Mouse (Mus musculus) heart, postnatal 0 days (tissue): ENCODE measurements around the gene Zfp410. TPM values are rescaled to one million over a fixed set of nuclear protein-coding genes. Genes with fewer than 3 reads are reported as not detected.

Experiments
- ATAC-seq: fragments of 200-750 bp; cut with Nextera tagmentation; 2 replicates; pipeline ENCODE4 v1.8.0; 2017; ENCODE audit warnings: low read depth, moderate number of reproducible peaks, moderate library complexity; ENCODE audit not compliant: insufficient read depth
- DNase-seq: peaks from one replicate; pipeline ENCODE4 v3.0.0-alpha.2; 2016; ENCODE audit warnings: low spot score
- H3K27ac ChIP-seq: fragments of 300-500 bp; sonication (generic); 2 replicates; pipeline ENCODE4 v1.5.1; 2014; ENCODE audit warnings: low read depth, mild to moderate bottlenecking
- H3K27me3 ChIP-seq: fragments of 300-500 bp; sonication (generic); 2 replicates; pipeline ENCODE4 v1.6.1; 2014; ENCODE audit warnings: low read length, mixed read lengths; ENCODE audit not compliant: control insufficient read depth, insufficient read depth
- H3K36me3 ChIP-seq: fragments of 300-500 bp; sonication (generic); replicated peaks from 2 replicates; pipeline ENCODE4 v1.6.1; 2014; ENCODE audit warnings: low read length, mixed read lengths; ENCODE audit not compliant: control insufficient read depth, insufficient read depth
- H3K4me1 ChIP-seq: fragments of 300-500 bp; sonication (generic); 2 replicates; pipeline ENCODE4 v1.6.1; 2014; ENCODE audit warnings: antibody characterized with exemption; ENCODE audit not compliant: control insufficient read depth, insufficient read depth
- H3K4me2 ChIP-seq: fragments of 300-500 bp; sonication (generic); 2 replicates; pipeline ENCODE4 v1.6.1; 2014; ENCODE audit warnings: low read depth, mild to moderate bottlenecking, low read length, moderate library complexity
- H3K4me3 ChIP-seq: fragments of 300-500 bp; sonication (generic); 2 replicates; pipeline ENCODE4 v1.5.1; 2014; ENCODE audit warnings: low read depth, low read length
- H3K9ac ChIP-seq: fragments of 300-500 bp; sonication (generic); replicated peaks from 2 replicates; pipeline ENCODE4 v1.6.1; 2014; ENCODE audit warnings: low read depth, low read length, mixed read lengths
- H3K9me3 ChIP-seq: fragments of 300-500 bp; sonication (generic); replicated peaks from 2 replicates; pipeline ENCODE4 v1.6.1; 2016; ENCODE audit warnings: low read length; ENCODE audit not compliant: control insufficient read depth
- CTCF ChIP-seq: IDR thresholded peaks from 2 replicates; pipeline ENCODE4 v1.5.1; 2016; ENCODE audit warnings: antibody characterized with exemption, control low read depth, low read depth
- EP300 ChIP-seq: IDR thresholded peaks from 2 replicates; pipeline ENCODE4 v1.6.1; 2016; ENCODE audit warnings: antibody characterized with exemption, low read depth
- WGBS: fragments of 180-500 bp; shearing (Covaris S2); extraction: QIAGEN DNeasy Blood & Tissue Kit; methylation state at CpG from one replicate; pipeline ENCODE4 v1.1.7; 2014; 5-methylcytosine and 5-hydroxymethylcytosine counted together
- polyA plus RNA-seq: library from polyadenylated mRNA; unstranded; fragments of >200 nt; fragmentation: Nextera tagmentation; extraction: Ambion mirVana; gene quantifications from 2 replicates; pipeline ENCODE4 v1.2.1, GENCODE M21; 2015
- total RNA-seq: library from RNA; depleted of rRNA; stranded (reverse); fragments of >200 nt; gene quantifications from 2 replicates; pipeline ENCODE4 v1.2.3, GENCODE M21; 2014; ENCODE audit warnings: low replicate concordance; rRNA removed

The Zfp410 gene
- total and polyA plus RNA-seq, 2 experiments from 2014 or later: 36.3 to 37.7 TPM

DNA sequence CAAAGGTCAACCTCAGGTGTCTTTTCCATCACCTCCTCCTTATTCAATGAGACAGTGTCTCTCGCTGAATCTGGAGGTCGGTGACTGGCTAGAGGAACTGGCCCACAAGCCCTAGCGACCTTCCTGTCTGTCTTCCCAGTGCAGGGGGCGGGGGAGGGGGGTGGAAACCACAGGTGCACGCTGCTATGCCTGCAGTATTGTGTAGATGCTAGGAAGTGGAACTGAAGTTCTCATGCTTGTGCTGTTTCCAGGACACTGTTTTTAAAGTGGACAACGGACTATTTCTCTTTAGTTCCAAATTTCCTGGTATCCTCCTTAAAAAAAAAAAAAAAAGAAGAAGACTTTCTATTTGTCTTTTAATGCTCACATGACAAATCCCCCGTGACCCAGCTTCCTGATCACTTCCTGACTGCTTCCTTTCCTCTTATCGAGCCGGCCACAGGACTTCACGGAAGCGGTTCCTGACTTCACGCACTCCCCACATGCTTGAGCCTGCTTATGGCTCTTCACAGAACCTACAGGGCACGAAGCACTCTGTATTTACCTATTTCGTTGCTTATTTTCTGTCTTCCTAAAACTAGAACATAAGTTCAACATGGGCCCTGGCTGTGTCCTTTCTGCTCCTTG lies 72.2 kb downstream of the Zfp410 start:
- TF ChIP-seq EP300 (no peak), CTCF (no peak)
- Histone ChIP-seq H3K4me3 (no peak overlapping the region), H3K27ac (no peak overlapping the region), H3K36me3 (peaks cover 19% of the 10 kb centered on the region), H3K4me1 (peaks cover 33% of the 10 kb centered on the region), H3K4me2 (peak overlapping the region; percentile 18; the same call in 1 of the 2 replicates), H3K27me3 (no peaks in the 10 kb centered on the region), H3K9me3 (no peaks in the 10 kb centered on the region), H3K9ac (no peak overlapping the region)
- no peak for ATAC-seq
- no peak for DNase-seq
- 64% methylated on average over 14 of the region's 14 CpGs for WGBS

DNA sequence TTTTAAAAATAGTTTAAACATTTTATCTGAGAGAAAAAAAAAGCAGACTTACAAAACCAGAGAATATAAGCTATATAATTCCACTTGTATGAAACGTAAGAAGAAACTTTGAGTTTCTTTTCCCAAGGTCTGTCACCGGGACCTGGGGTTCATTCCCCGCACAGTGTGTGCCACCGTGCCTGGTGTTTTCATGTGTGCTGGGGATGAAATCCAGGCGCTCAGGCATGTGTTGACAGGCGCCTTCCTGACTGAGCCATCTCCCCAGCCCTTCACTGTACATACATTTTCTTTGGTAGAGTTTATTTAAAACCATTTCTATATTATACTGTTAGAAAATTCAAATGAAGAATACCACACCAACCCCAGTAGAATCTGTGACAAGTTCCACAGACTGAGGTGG lies 73.7 kb downstream of the Zfp410 start:
- TF ChIP-seq CTCF (no peak), EP300 (peak; percentile 64; the same call in 1 of the 2 replicates)
- H3K4me3 ChIP-seq: no peak overlapping the region
- no peak overlapping the region for H3K9ac ChIP-seq
- no peaks in the 10 kb centered on the region for H3K27me3 ChIP-seq
- ATAC-seq (peak; percentile 89), DNase-seq (peak; percentile 69)
- WGBS: 19% methylated on average over 6 of the region's 6 CpGs
- no peaks in the 10 kb centered on the region for H3K9me3 ChIP-seq
- peaks cover 19% of the 10 kb centered on the region for H3K36me3 ChIP-seq
- H3K4me2 ChIP-seq: no peak overlapping the region
- peak overlapping the region; percentile 62 for H3K27ac ChIP-seq
- peaks cover 20% of the 10 kb centered on the region for H3K4me1 ChIP-seq

DNA sequence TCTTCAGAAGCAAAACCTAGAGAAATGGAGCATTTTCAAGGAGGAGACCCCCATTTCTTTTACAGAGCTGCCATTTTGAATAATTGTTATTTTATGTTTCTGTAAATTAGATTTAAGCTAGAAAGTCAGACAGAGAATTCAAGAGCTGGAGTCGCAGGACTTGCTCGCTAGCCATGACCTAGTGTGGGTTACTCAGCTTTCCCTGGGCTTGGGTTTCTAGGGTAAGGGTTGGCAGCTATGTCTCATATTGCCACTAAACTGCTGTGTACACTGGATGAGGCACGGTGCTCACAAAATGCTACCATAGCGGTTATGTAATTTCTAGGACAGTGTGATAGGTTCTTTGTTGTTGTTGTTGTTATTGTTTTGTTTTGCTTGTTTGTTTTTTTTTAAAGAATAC lies 76.0 kb downstream of the Zfp410 start:
- TF ChIP-seq EP300 (no peak), CTCF (no peak)
- no peak overlapping the region for H3K4me2 ChIP-seq
- no peak overlapping the region for H3K9ac ChIP-seq
- H3K4me1 ChIP-seq: peaks cover 11% of the 10 kb centered on the region
- no peak overlapping the region for H3K4me3 ChIP-seq
- H3K27ac ChIP-seq: no peak overlapping the region
- no peaks in the 10 kb centered on the region for H3K9me3 ChIP-seq
- H3K36me3 ChIP-seq: peaks cover 12% of the 10 kb centered on the region
- DNase-seq (no peak), ATAC-seq (no peak)
- WGBS: 96% methylated on average over 4 of the region's 4 CpGs
- H3K27me3 ChIP-seq: no peaks in the 10 kb centered on the region

Other genes with a start within 250 kb of the Zfp410 start
- not detected in 2 replicates for gene Acot5, start 247.5 kb upstream of the Zfp410 start, total RNA-seq
- not detected in 2 replicates for gene Acot5, start 247.5 kb upstream of the Zfp410 start, polyA plus RNA-seq
- gene Acot6, start 216.2 kb upstream of the Zfp410 start, total RNA-seq: 1.8 and 5.8 TPM in 2 replicates
- 1.1 and 1.2 TPM in 2 replicates for gene Acot6, start 216.2 kb upstream of the Zfp410 start, polyA plus RNA-seq
- 2.0 and 2.3 TPM in 2 replicates for gene Dnal1, start 202.5 kb upstream of the Zfp410 start, total RNA-seq
- 2.6 and 2.7 TPM in 2 replicates for gene Dnal1, start 202.5 kb upstream of the Zfp410 start, polyA plus RNA-seq
- gene Pnma1, start 168.4 kb upstream of the Zfp410 start, total RNA-seq: 1.5 TPM in 1 of 2 replicates, not detected in the other
- gene Pnma1, start 168.4 kb upstream of the Zfp410 start, polyA plus RNA-seq: 0.31 and 0.45 TPM in 2 replicates
- 13.5 and 14.5 TPM in 2 replicates for gene Elmsan1, start 98.0 kb upstream of the Zfp410 start, total RNA-seq
- 3.5 and 3.6 TPM in 2 replicates for gene Elmsan1, start 98.0 kb upstream of the Zfp410 start, polyA plus RNA-seq
- 104 and 105 TPM in 2 replicates for gene Ptgr2, start 31.6 kb upstream of the Zfp410 start, total RNA-seq
- 141 and 154 TPM in 2 replicates for gene Ptgr2, start 31.6 kb upstream of the Zfp410 start, polyA plus RNA-seq
- gene Coq6, start 44.8 kb downstream of the Zfp410 start, total RNA-seq: 271 and 278 TPM in 2 replicates
- gene Coq6, start 44.8 kb downstream of the Zfp410 start, polyA plus RNA-seq: 102 and 105 TPM in 2 replicates
- gene Fam161b, start 45.0 kb downstream of the Zfp410 start, total RNA-seq: 3.4 and 4.0 TPM in 2 replicates
- gene Fam161b, start 45.0 kb downstream of the Zfp410 start, polyA plus RNA-seq: 5.6 and 6.0 TPM in 2 replicates
- 37.6 and 59.8 TPM in 2 replicates for gene Entpd5, start 92.2 kb downstream of the Zfp410 start, total RNA-seq
- gene Entpd5, start 92.2 kb downstream of the Zfp410 start, polyA plus RNA-seq: 37.5 and 40.5 TPM in 2 replicates
- 0.04 TPM in 1 of 2 replicates, not detected in the other for gene Bbof1, start 92.2 kb downstream of the Zfp410 start, total RNA-seq
- 1.3 and 2.3 TPM in 2 replicates for gene Bbof1, start 92.2 kb downstream of the Zfp410 start, polyA plus RNA-seq
- gene Rnf113a2, start 100.3 kb downstream of the Zfp410 start, total RNA-seq: 9.4 and 14.1 TPM in 2 replicates
- 20.9 and 22.1 TPM in 2 replicates for gene Rnf113a2, start 100.3 kb downstream of the Zfp410 start, polyA plus RNA-seq
- 80.0 and 80.1 TPM in 2 replicates for gene Aldh6a1, start 134.2 kb downstream of the Zfp410 start, total RNA-seq
- 71.9 and 74.9 TPM in 2 replicates for gene Aldh6a1, start 134.2 kb downstream of the Zfp410 start, polyA plus RNA-seq
- 11.1 and 23.7 TPM in 2 replicates for gene Lin52, start 134.6 kb downstream of the Zfp410 start, total RNA-seq
- gene Lin52, start 134.6 kb downstream of the Zfp410 start, polyA plus RNA-seq: 12.4 and 14.3 TPM in 2 replicates